Mouse (Mus musculus) adrenal gland, adult 2 months (tissue): ENCODE results near the gene Corin. TPM values are rescaled to one million over a fixed set of nuclear protein-coding genes. Genes with fewer than 3 reads are reported as not detected.

ENCODE experiments used
- DNase-seq: peaks from one replicate; pipeline ENCODE4 v3.0.0; 2021
- polyA plus RNA-seq: library from polyadenylated mRNA; depleted of rRNA; stranded (reverse); fragments of >200 nt; gene quantifications from 2 replicates; pipeline ENCODE4 v1.2.3, GENCODE M21; 2012; rRNA removed
- total RNA-seq, 2 experiments: library from RNA; stranded (reverse); gene quantifications; 2 replicates each; pipeline ENCODE4 v1.2.3; 2021

Corin gene
- total and polyA plus RNA-seq, 3 experiments: 0.08 TPM; not detected in 2

DNA sequence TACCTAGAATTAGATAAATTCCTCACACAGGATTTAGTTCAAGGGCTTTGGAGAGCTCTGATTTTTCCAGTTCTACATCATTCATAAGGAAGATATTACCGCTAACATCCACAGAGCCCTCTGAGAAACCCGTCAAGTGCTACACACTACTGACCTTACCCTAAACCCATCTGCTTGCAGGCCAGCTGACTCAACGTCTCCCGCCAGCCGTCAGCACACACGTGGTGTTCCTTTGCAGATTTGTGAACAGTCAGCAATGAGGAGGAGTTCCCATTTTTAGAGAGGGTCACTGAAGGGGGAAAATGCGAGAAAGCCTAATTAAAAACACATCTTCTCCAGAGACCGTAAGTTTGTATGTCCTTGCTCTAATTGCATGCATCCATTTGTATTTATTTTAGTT, 174.8 kb downstream of the Corin start:
- no peak for DNase-seq

DNA sequence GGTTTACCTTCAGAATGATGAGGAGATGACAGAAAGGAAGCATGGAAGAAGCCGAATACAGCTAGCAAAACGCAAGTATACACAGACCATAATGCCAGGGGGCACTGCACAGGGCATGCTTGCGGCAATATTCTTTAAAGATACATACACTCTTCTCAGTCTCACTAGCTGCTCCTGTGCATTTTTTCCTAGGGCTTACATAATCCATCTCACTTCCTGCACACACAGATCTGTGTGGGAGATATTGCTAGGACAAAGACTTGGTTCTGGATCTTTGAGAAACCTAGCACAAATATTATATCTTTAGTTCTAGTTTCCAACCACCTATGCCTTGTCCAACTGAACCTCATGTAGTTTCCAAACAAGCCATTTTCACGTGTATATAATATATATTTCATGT, 189.0 kb downstream of the Corin start:
- no peak for DNase-seq

DNA sequence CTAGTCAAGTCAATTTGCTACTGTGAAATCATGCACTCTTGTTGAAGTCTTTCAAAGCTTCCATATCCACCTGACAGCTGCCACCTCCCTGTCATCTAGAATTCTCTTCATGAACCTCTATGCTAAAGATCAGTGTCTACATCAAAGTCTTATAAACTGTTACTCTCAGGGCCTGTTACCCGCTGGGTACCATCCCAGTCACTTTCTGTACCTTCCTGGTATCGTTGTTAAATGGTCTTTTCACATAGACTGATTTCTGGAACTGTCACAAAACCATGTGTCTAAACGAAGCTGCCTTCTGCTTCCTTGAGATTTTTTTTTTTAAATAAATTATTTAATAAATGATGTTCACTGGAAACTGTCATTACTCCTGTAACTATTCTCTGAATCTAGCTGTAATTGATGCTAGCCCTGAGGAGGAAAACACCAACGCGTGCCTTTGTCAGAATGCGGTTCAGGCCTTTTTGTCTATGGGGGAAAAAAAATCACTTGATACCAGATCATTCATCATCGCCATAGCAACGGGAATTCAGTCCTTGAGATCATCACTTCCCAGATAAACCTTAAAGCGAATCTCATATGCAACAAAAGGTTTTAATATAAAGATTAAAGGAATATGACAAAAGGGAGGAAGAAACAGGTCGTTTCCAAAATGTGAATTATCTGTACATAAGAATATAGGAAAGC, 205.7 kb downstream of the Corin start:
- DNase-seq: no peak

DNA sequence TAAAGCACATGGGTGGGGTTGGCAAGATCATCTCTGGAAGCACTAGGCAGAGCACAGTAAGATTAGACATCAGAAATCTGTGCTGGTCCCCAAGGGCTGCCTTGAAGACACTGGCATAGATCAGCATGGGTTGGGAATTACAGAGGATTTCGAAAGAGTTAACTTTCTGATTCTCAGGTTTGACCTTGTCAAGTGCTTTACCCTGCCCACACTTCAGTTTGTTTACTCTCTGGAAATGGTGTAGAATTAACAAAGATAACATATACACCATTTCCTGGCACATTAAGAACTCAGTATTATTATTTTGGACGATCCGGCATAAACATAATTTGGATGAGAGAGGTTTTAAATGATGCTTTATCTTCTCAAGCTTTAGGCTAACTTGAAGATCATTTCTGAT, 219.2 kb downstream of the Corin start:
- no peak for DNase-seq

DNA sequence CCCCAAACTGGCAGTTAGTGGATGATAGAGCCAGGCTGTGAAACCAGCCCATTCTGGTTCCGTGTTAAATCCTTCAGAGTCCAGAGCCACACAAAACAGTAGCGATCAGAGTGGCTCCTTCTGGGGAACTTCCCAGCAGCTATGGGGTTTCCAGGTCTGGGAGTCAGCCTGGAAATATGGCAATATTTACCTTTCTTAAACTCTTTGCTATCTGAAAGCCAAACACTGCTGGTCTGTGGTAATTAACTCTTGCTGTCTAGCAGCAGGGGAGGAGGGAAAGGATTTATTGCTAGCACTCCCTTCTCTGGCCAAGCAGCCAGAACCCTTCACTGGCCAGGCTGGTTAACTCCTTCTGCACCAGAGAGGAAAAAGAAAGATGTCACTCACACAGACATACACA, 221.4 kb downstream of the Corin start:
- no peak for DNase-seq

DNA sequence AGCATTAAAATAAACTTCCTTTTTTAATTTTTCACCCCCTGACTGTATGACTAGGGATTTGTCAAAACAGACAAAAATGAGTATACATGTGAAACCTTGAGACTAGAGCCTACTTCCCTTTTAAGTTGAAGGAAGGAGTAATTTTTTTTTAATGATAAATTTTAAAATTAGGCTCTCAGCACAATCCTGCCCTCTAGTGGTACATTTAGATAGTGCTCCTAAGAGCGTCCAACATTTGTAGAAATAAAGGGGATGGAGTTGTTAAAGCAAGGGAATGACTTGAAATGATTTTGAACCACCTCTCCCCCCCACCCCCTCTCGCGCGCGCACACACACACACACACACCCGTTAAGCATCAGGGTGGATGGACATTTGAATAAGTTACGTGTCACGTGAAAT, 234.6 kb downstream of the Corin start:
- no peak for DNase-seq

DNA sequence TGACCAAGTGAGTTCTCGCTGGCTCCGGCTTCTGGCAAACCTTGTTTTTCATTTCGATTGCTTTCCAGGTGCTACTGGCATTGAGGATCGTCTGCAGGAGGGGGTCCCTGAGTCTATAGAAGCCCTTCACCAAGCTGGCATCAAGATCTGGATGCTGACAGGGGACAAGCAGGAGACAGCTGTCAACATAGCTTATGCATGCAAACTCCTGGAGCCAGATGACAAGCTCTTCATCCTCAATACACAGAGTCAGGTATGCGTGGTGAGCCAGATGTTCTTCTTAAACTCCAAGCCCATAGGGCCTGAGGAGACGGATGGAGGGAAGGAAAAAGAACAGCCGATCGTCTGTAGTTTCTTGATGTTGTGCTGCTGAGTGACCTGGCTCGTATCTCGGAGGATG, 235.1 kb downstream of the Corin start:
- DNase-seq: no peak

DNA sequence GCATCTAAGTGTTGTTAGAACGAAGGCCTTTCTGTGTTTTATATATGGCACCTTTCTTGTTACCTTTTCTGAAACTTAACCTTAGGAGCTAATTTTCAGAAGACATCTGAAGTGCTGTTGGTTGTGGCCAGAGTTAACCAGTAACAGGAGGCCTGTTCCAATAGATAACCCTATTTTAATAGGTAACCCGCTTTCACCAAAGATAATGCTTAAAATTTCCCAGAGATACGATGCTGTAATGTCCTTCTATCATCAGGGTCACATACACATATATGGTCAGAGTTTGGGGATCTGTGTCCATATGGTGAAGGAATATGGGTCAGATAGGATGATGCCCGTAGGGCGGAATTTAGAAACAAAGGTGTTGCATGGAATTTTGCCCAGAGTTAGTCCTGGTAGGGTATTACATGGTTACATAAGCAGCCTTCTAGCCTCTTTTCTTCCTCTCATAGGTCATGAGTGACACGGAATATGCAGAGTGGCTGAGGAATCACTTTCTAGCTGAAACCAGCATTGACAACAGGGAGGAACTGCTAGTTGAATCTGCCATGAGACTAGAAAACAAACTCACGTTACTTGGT, 237.2 kb downstream of the Corin start:
- DNase-seq: no peak

DNA sequence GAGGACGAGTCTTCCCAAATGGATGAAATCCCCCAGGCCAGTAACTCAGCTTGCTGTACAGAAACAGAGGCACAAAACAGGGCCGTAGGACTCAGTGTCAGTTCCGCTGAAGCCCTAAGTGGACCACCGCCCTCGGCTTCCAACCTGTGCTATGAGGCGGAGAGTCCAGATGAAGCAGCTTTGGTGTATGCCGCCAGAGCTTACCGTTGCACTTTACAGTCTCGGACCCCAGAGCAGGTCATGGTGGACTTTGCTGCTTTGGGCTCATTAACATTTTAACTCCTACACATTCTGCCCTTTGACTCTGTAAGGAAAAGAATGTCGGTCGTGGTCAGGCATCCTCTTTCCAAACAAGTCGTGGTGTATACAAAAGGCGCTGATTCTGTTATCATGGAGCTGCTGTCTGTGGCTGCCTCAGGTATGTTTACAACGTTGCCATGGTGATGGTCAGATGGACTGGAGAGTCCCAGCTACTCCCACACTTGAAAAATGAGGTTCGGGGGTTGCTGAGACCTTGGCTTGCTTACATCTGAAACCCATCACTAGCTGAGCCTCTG, 240.0 kb downstream of the Corin start:
- DNase-seq: no peak

DNA sequence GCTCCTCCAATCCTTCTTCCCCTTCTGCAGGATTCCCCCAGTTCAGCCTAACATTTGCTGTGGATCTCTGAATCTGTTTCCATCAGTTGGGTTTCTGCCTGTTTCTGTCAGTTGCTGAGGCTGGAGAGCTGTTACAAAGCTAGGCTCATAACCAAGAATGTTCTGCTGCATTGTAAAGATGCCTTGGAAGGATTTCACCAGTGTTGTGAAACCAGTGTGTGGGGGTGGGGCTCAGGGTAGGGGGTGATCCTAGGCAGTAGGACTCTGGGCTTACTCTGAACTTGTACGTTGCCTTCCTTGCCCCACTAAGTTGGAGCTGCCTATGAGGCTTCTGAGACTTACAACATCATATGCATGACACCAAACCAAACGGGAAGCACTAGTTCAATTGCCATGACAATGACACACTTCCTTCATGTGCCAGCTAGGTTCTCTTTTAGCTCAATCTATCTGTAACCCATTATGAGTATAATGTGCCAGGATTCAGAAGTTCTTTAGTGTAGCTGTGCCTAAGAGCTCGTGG, 242.4 kb downstream of the Corin start:
- DNase-seq: no peak

DNA sequence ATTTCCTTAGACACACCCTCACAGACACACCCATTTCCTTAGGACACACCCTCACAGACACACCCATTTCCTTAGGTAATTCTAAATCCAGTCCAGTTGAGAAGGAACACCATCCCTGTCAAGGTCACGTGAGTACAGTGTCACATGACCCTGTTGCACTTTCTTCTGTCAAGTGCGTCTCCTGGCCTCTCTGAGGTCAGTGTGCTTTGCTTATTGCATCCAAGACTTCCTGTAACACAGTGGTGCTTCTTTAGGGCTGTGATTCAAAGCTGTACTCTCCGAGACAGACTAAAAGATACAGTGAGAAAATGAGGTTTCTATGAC, 245.0 kb downstream of the Corin start:
- DNase-seq: no peak

DNA sequence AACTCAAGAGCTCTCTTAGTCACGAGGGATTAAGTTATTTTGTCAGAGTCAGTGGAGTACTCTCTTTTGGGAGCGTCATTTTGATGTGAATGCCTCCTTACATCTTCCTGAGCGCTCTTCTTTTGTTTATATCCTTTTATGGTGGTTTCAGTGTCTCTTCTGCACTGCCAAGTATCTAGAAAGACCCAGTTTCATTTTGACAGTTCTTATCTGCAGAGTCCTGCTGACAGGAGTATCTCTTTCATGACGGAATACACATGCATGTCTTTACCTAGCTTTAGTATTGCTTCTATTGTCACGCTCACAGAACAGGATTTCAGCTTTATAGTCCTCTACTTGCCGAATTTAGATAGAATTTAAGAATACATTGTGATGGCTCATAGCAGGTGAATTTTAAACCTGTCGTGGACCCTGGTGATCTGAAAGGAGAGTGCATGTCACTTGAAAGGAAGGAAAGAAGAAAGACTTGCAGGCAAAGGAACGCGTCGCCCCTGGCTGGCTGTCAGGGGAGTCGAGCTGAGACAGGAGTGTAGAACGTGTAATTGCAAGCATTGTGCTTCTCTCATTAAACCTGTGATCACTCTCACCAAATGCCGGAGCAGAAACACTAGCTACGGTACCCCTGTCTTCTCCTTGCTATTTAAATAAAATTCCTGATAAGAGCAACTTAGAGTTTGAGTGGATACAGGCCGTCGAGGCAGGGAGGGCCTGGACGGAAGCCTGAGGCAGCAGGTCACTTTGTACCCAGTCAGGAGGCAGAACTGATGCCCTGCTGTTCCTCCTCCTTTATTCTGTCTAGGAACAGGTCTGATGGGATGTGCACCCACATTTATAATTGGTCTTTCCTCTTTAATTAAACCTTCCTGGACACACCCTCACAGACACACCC, 245.6 kb downstream of the Corin start:
- no peak for DNase-seq

DNA sequence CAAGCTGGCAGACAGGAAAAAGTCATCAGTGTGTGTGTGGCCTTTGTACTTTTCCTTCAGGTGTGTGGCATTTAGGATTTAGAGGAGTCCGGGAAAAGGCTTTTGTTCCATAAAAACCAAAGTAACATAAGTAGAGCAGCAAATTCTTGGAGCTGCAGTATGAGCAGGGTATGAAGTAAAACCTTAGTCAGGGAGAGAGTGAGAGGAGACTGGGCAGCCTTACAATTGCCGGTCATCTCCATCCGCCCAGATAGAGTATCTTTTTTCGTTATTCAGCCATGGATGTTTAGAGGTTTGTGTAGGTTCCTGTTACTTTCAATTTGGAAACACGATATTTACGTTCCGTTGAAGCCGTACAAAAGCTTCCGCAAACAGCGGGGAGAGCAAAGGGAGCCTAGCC, 247.2 kb downstream of the Corin start:
- DNase-seq: no peak

DNA sequence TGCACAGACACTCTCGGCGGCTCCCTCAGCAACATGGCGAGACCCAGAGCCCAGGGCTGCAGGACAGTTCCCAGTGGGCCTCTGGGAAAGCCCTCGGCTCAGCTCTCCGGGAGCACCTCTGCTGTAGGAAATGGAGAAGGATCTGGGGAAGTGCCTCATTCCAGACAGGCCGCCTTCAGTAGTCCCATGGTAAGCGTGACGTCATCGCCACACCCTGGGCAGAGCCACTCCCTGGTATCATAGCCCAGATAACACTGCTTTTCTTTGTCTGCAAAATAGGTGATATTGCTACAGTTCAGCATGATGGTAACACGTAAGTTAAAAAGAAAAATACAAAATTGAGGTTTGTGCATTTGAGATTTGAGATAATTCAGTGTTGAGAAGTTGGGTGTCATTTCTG, 249.3 kb downstream of the Corin start:
- DNase-seq: no peak

DNA sequence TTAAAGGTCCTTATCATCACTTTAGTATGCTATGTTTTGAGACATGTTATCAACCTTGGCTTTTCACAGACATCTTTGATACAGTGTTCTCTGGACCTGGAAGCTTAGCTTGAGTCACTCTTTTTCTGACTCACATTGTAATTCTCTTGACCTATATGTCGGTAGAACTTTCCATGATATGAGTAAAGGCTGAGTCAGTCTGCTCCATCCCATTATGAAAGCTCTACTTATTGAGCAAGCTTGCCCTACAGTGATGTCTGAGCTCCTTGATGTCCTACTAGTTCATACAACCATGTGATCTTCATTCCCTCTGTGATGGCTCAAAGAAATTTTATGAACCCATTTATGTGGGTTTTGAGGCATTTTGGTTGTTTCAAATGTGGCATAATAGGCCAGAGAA, 254.1 kb downstream of the Corin start:
- peak; percentile 51 for DNase-seq

Other genes starting within 250 kb of the Corin start
- 10 to 100 TPM in 1 of 2 experiments, 1 to 10 TPM in 1; 9.9 to 11.7 TPM for gene Nfxl1, start 55.2 kb upstream of the Corin start, total RNA-seq
- gene Nfxl1, start 55.2 kb upstream of the Corin start, polyA plus RNA-seq: 2.7 and 3.7 TPM in 2 replicates
- not detected for gene Zar1, start 76.8 kb upstream of the Corin start, total RNA-seq
- not detected in 2 replicates for gene Zar1, start 76.8 kb upstream of the Corin start, polyA plus RNA-seq
- 1 to 10 TPM; 1.4 to 1.8 TPM for gene Gm5868, start 83.1 kb upstream of the Corin start, total RNA-seq
- gene Gm5868, start 83.1 kb upstream of the Corin start, polyA plus RNA-seq: not detected in 2 replicates
- not detected for gene Cnga1, start 139.8 kb upstream of the Corin start, total RNA-seq
- gene Cnga1, start 139.8 kb upstream of the Corin start, polyA plus RNA-seq: not detected in 2 replicates
- gene Nipal1, start 143.3 kb upstream of the Corin start, total RNA-seq: 1 to 10 TPM in 1 of 2 experiments, under 1 TPM in 1; 0.38 to 2.8 TPM
- gene Nipal1, start 143.3 kb upstream of the Corin start, polyA plus RNA-seq: 0.15 and 0.32 TPM in 2 replicates
- under 1 TPM in 1 of 2 experiments, not detected in 1; 0.14 TPM for gene Txk, start 248.3 kb upstream of the Corin start, total RNA-seq
- gene Txk, start 248.3 kb upstream of the Corin start, polyA plus RNA-seq: not detected in 2 replicates